Mouse (Mus musculus): ENCODE data around the gene Dmac2. TPM values are rescaled to one million over a fixed set of nuclear protein-coding genes. Genes with fewer than 3 reads are reported as not detected.
"Not testable (repeated sequence)": the region's sequence is repeated elsewhere in the genome, so short reads cannot be mapped to it uniquely, and the experiment has no call there.

Gene Dmac2
- 47.3 and 74.8 TPM in 2 replicates for polyA plus RNA-seq (2012; rRNA removed)

DNA sequence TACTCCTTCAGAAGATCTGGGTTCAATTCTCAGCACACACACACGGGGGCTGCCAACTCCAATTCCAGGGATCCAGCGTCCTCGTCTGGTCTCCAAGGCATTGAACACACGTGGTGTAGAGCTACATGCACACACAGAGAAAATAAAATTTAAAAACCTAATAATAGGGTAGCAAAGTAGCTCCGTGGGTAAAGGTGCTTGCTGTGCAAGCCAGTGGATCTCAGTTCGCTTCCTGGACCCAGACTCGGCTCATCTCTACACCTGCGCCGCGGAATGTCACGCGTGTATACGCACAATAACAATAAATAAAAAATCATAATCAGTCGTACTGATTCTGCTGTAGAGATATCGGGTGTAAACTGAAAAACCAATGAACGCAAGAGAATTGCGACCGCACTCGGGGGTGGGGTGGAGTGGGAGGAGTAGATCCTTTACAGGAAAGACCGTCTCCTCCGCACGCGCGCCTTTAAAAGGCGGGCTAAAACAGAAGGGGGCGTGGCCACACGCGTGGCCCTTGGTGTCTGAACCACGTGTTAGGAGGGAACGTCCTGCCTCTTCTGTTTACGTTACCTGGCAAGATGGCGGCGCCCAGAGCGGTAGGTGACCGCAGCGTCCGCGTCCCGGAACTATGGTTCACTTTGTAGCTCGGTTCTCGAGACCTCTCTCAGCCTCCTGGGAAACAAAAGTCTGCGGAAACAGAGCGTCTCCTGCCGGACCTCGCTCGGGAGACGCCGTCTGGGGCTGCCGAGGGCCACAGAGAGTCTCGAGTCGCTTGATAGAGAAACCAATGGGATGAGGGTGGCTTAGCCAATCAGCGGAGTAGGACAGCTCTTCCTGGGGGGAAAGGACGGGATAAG is at the start of gene Dmac2:
Dmac2 (plus strand) TSS at position 550 of the 857 bp plus-strand sequence.
- Histone ChIP-seq H3K27me3 (ENCODE audit: control insufficient read depth, insufficient read depth, low read length) (no peaks in the 10 kb centered on the region), H3K4me3 (ENCODE audit: low read depth, low read length) (peak within 1 kb of the TSS; percentile 83), H3K36me3 (ENCODE audit: control insufficient read depth, insufficient read depth, low read length) (peaks cover 24% of the 10 kb centered on the region), H3K4me1 (ENCODE audit: control insufficient read depth, insufficient read depth, insufficient read length, low read length) (peaks cover 23% of the 10 kb centered on the region), H3K27ac (ENCODE audit: insufficient read depth, low read depth, low read length) (peak within 1 kb of the TSS; percentile 56)
- TF ChIP-seq CTCF (IDR thresholded peaks at IDR 0.05; ENCODE audit: extremely low read depth, insufficient read length, insufficient replicate concordance, low read depth, low read length) (no peak), POLR2A (IDR thresholded peaks at IDR 0.05; ENCODE audit: low read depth, low read length) (peak; percentile 66; the same call in 1 of the 2 replicates)
- 1% methylated on average over 53 of the region's 53 CpGs for WGBS

DNA sequence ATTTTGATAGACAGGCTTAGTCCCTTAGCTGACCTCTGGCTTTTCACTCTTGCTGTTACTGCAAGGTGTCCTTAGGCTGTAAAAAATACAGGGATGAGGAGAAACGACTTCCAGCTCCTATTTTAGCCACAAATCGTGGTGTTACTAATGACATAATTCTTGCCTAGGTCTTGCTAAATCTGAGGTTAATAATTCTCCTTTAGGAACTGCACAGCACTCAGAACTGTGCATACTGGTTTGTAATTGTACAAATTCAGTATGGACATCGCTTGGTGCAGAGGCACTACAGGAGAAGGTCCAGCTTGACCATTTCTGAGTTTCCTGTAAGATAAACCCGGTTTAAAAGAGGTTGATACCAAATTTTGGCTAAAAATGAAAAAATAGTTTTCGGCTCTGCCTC is 45.4 kb upstream of the Dmac2 start:
- H3K27ac ChIP-seq (ENCODE audit: insufficient read depth, low read depth, low read length); H3K4me1 ChIP-seq (ENCODE audit: control insufficient read depth, insufficient read depth, insufficient read length, low read length); H3K27me3 ChIP-seq (ENCODE audit: control insufficient read depth, insufficient read depth, low read length); H3K4me3 ChIP-seq (ENCODE audit: low read depth, low read length); H3K36me3 ChIP-seq (ENCODE audit: control insufficient read depth, insufficient read depth, low read length): not testable (repeated sequence)
- WGBS = 55% methylated on average over 5 of the region's 5 CpGs

DNA sequence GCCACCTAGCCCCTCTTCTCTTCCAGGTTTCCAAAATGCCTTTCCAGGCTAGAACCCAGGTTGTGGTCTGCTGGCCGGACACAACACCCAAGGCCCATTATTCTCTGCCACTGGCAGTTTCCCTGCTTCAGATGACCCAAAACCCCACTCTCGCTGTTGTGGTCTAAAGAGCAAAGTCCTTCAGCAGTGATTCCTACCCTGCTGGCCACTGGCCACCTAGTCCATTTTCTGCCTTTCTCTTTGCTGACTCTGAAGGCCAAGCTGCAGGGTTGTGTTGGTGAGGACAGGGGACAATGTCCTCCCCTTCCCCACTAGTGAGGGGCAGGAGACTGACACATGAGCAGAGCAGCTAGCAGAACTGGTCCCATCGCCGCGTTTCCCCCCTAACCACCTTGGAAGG is 44.1 kb upstream of the Dmac2 start:
- H3K36me3 ChIP-seq (ENCODE audit: control insufficient read depth, insufficient read depth, low read length) = no peaks in the 10 kb centered on the region
- 48% methylated on average over 5 of the region's 5 CpGs for WGBS
- TF ChIP-seq POLR2A (IDR thresholded peaks at IDR 0.05; ENCODE audit: low read depth, low read length) (no peak), CTCF (IDR thresholded peaks at IDR 0.05; ENCODE audit: extremely low read depth, insufficient read length, insufficient replicate concordance, low read depth, low read length) (no peak)
- peaks cover 10% of the 10 kb centered on the region; the same call in 1 of the 2 replicates for H3K4me1 ChIP-seq (ENCODE audit: control insufficient read depth, insufficient read depth, insufficient read length, low read length)
- H3K27ac ChIP-seq (ENCODE audit: insufficient read depth, low read depth, low read length) = no peak overlapping the region
- H3K4me3 ChIP-seq (ENCODE audit: low read depth, low read length) = no peak overlapping the region
- no peaks in the 10 kb centered on the region for H3K27me3 ChIP-seq (ENCODE audit: control insufficient read depth, insufficient read depth, low read length)

DNA sequence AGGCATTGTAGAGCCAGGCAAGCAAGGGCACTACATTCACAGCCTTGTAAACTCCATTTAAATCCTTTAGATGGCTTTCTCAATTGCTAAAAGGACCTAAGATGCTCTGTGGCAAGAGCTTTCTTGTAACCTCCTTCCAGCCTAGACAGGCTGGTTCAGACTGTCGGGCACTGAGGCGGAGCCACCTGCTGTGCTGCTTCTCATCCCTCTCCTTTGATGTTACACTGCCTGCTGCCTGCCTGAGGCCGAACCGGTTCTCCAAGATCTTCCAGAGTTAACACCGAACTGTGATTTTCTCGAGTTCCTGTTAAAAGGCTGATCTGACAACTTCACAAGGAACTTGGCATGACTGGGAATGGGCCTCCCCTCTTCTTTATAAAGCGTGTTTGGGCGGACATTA is 43.3 kb upstream of the Dmac2 start:
- H3K36me3 ChIP-seq (ENCODE audit: control insufficient read depth, insufficient read depth, low read length) = no peaks in the 10 kb centered on the region
- H3K4me1 ChIP-seq (ENCODE audit: control insufficient read depth, insufficient read depth, insufficient read length, low read length) = peaks cover 10% of the 10 kb centered on the region; the same call in 1 of the 2 replicates
- no peaks in the 10 kb centered on the region for H3K27me3 ChIP-seq (ENCODE audit: control insufficient read depth, insufficient read depth, low read length)
- TF ChIP-seq CTCF (IDR thresholded peaks at IDR 0.05; ENCODE audit: extremely low read depth, insufficient read length, insufficient replicate concordance, low read depth, low read length) (no peak), POLR2A (IDR thresholded peaks at IDR 0.05; ENCODE audit: low read depth, low read length) (no peak)
- 17% methylated on average over 8 of the region's 8 CpGs for WGBS
- no peak overlapping the region for H3K27ac ChIP-seq (ENCODE audit: insufficient read depth, low read depth, low read length)
- no peak overlapping the region for H3K4me3 ChIP-seq (ENCODE audit: low read depth, low read length)

DNA sequence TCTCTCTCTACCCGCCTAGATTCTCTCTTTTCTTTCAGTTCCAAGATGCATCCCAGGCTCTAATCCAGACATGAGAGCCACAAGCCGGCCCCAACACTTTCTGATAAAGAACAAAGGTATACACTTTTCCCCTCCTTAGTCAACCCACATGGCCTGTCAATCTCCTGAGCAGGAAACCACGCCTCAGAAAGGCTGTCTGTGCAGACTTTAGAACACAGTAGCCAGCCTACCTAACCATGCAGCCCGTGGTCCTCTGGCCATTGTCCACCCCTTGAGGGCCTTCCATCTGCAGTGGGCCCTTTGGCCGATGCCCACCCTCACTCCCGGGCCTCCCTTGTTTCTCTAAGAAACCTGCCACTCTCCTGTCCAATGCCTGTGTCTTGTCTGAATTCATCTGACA is 42.9 kb upstream of the Dmac2 start:
- not testable (repeated sequence) for H3K27me3 ChIP-seq (ENCODE audit: control insufficient read depth, insufficient read depth, low read length); H3K4me3 ChIP-seq (ENCODE audit: low read depth, low read length); H3K4me1 ChIP-seq (ENCODE audit: control insufficient read depth, insufficient read depth, insufficient read length, low read length); H3K36me3 ChIP-seq (ENCODE audit: control insufficient read depth, insufficient read depth, low read length); H3K27ac ChIP-seq (ENCODE audit: insufficient read depth, low read depth, low read length)
- WGBS = 21% methylated on average over 6 of the region's 6 CpGs

DNA sequence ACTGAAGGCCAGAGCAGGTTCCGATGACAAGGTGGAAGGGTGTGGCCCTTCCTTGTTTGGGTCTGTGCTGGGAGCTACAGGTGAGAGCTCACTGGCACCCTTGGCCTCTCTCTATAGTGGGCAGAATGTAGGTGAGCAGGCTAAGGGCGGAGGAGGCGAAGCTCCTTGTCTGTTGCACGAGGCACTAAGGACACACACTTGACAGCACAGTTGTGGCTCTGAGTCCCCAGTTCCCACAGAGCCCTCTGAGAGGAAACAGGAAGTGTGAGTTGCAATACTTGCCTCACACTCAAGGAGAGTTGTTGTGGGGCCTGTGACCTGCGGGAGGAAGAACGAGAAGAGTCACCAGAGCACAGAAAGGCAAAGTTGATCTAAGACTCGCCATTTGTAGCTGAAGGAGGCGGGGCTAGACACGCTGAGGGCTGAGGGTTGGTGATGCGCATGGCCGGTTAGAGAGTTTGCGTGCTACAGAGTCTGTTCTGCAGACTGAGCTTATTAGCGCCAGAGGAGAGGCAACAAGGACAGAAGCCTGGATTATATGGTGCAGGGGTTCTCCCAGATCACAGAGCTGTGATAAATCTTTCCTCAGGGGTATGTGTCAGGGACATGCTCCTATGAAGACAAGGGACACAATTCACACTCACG is 42.3 kb upstream of the Dmac2 start:
- not testable (repeated sequence) for H3K36me3 ChIP-seq (ENCODE audit: control insufficient read depth, insufficient read depth, low read length); H3K27me3 ChIP-seq (ENCODE audit: control insufficient read depth, insufficient read depth, low read length); H3K4me1 ChIP-seq (ENCODE audit: control insufficient read depth, insufficient read depth, insufficient read length, low read length); H3K4me3 ChIP-seq (ENCODE audit: low read depth, low read length); H3K27ac ChIP-seq (ENCODE audit: insufficient read depth, low read depth, low read length)
- WGBS = 55% methylated on average over 13 of the region's 14 CpGs

DNA sequence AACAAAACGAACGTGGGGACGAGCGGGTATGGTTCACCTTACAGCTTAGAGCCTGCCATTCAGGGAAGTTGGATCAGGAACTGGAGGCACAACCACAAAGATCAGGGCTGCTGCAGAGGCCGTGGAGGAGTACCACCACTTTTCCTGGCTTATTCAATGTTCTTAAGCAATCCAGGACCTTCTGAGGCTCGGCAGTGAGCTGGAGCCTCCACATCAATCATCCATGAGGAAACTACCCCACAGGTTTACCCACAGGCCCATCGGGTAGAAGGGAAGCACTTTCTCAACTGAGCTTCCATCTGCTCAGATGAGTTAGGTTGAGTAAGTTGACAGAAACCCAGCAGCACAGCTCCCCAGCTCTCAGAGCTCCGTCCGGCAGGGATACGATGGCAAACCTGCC is 39.8 kb upstream of the Dmac2 start:
- H3K27ac ChIP-seq (ENCODE audit: insufficient read depth, low read depth, low read length) = no peak overlapping the region
- TF ChIP-seq CTCF (IDR thresholded peaks at IDR 0.05; ENCODE audit: extremely low read depth, insufficient read length, insufficient replicate concordance, low read depth, low read length) = no peak
- no peak for TF ChIP-seq POLR2A (IDR thresholded peaks at IDR 0.05; ENCODE audit: low read depth, low read length)
- no peaks in the 10 kb centered on the region for H3K36me3 ChIP-seq (ENCODE audit: control insufficient read depth, insufficient read depth, low read length)
- WGBS = 86% methylated on average over 10 of the region's 10 CpGs
- no peak overlapping the region for H3K4me3 ChIP-seq (ENCODE audit: low read depth, low read length)
- H3K27me3 ChIP-seq (ENCODE audit: control insufficient read depth, insufficient read depth, low read length) = no peaks in the 10 kb centered on the region
- H3K4me1 ChIP-seq (ENCODE audit: control insufficient read depth, insufficient read depth, insufficient read length, low read length) = peaks cover 10% of the 10 kb centered on the region; the same call in 1 of the 2 replicates

Data from small intestine, adult 2 months (tissue).